Mouse (Mus musculus): Measurements from ENCODE around the gene Gtf3c5.
A peak's percentile ranks its signal among the peaks of the same experiment; 100 is the strongest.

Gtf3c5 gene

GRCm38 (mm10) chr2:28583651-28584050 is at the start of gene Gtf3c5:
Gene Gtf3c5 (minus strand): TSS chr2:28583751.
- DNase-seq (ENCODE audit: low spot score), result no peak

DNA sequence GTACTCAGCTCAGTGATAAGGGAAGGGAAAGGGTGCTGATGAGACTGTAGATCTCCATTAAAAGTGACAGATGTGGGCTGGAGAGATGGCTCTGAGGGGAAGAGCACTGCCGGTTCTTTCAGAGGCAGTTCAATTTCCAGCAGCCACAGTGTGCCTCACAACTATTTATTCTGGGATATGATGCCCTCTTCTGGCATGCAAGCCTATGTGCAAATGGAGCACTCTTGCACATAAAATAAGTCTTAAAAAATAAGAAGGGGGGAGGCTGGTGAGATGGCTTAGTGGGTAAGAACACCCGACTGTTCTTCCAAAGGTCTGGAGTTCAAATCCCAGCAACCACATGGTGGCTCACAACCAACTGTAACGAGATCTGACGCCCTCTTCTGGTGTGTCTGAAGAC is 49.6 kb upstream of the Gtf3c5 start:
- no peak for DNase-seq (ENCODE audit: low spot score)

GRCm38 (mm10) chr2:28632626-28633025 is 49.1 kb upstream of the Gtf3c5 start:
- DNase-seq (ENCODE audit: low spot score), result no peak

DNA sequence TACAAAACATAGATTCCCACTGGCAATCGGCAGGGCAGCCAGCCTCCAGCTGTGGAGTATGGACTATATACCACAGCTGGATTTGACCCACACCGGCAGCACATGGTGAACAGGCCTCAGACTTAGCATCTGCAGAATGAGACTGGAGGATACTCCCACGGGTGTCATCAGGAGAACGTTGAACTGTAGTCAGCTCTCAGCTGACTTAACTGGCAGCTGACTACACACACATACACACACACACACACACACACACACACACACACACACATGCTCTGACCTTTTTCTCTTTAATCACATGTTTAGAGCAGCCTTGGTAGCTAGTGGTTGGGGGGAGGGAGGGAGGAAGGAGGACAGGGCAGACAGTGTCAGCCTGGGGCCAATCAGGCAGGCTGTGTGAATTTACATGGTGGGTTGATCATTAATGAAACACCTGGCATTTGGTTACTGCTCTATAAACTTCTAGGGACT is 46.4 kb upstream of the Gtf3c5 start:
- DNase-seq (ENCODE audit: low spot score), result no peak

DNA sequence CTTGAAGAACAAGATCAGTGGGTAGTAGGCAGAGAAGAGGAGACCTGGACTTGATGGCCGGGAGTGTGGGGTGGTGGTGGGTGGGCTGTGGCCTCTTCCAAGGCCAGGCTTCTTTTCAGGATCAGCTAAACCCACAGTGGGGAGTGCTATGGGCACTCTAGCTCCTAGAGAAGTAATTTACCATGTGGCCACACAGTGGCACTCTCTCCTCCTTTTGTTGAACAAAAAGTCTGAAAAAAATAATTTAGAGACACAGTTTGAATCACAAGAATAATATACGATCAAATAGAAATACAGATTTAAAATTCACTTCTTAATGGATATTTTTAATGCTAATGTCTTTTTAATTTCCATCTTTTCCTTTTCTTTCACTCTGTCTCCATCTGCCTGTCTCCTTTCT is 44.5 kb upstream of the Gtf3c5 start:
- DNase-seq (ENCODE audit: low spot score), result no peak

- DNase-seq (ENCODE audit: low spot score), result no peak
These were observed 42.5 kb upstream of the Gtf3c5 start for GRCm38 (mm10) chr2:28626038-28626437.

DNA sequence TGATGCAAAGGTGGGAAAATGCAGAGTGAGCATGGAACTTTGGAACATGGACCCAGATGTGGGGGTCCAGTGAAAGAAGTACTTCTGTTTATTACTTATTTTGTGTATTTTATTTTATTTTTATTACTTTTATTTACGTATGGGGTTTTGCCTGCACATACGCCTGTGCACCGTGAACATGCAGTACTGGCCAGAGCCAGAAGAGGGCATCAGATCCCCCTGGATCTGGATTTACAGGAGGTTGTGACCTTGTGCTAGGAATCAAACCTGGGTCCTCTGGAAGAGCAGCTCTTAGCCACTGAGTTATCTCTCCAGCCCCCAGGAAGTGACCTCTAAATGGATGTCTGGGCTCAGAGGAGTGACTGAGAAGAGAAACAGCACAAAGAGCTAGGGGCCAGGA is 41.3 kb upstream of the Gtf3c5 start:
- DNase-seq (ENCODE audit: low spot score), result no peak

- DNase-seq (ENCODE audit: low spot score), result peak; percentile 72
These were observed 39.1 kb upstream of the Gtf3c5 start for GRCm38 (mm10) chr2:28622521-28623124.

DNA sequence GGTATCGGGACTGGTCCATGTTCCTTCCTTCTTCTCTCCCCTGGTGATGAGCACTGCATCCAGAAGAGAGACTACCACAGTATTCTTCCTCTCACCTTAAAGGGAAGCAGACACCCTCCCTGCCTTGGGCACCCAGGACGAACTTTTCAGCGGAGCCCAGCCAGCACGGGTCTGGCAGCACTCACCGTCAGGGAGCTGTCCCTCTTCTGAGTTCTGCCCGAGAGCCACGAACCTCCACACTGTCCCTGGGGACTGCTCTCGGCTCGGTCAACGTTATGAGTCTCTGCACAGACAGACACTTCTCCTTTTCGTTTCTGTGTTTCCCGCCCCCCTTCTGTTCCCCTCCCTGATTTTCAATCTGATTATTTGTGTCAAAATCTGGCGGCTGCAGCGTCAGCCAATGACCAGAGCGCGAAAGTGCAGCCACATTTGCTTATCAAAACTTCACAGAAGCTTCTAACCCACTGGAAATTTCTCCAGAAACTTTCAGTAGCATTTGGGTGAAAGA is 38.2 kb upstream of the Gtf3c5 start, which contains the start of gene Gfi1b:
Gene Gfi1b, minus strand, starts transcription at position 319 of the 508 bp plus-strand sequence.
- no peak for DNase-seq (ENCODE audit: low spot score)

GRCm38 (mm10) chr2:28621111-28621510 is 37.6 kb upstream of the Gtf3c5 start:
- DNase-seq (ENCODE audit: low spot score), result no peak

GRCm38 (mm10) chr2:28620522-28620921 is 37.0 kb upstream of the Gtf3c5 start:
- DNase-seq (ENCODE audit: low spot score), result no peak

DNA sequence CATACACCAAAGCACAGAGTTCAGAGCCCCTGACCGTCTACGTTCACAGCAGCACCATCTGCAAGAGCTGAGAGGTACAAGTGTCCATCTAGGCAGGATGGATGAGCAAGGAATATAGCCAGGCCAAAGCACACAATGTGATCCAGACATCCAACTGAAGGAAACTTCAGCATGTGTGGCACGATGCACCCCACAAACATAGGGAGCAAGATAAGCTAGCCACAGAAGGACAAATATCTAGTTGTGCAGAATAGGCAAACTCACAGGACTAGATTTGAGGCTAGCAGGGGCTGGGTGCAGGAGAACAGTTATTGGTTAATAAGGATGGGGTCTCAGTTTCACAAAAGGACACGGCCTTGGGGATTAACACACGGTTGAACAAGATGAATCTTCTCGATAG is 35.8 kb upstream of the Gtf3c5 start:
- DNase-seq (ENCODE audit: low spot score), result no peak

GRCm38 (mm10) chr2:28618777-28619336 is 35.3 kb upstream of the Gtf3c5 start:
- DNase-seq (ENCODE audit: low spot score), result no peak

DNA sequence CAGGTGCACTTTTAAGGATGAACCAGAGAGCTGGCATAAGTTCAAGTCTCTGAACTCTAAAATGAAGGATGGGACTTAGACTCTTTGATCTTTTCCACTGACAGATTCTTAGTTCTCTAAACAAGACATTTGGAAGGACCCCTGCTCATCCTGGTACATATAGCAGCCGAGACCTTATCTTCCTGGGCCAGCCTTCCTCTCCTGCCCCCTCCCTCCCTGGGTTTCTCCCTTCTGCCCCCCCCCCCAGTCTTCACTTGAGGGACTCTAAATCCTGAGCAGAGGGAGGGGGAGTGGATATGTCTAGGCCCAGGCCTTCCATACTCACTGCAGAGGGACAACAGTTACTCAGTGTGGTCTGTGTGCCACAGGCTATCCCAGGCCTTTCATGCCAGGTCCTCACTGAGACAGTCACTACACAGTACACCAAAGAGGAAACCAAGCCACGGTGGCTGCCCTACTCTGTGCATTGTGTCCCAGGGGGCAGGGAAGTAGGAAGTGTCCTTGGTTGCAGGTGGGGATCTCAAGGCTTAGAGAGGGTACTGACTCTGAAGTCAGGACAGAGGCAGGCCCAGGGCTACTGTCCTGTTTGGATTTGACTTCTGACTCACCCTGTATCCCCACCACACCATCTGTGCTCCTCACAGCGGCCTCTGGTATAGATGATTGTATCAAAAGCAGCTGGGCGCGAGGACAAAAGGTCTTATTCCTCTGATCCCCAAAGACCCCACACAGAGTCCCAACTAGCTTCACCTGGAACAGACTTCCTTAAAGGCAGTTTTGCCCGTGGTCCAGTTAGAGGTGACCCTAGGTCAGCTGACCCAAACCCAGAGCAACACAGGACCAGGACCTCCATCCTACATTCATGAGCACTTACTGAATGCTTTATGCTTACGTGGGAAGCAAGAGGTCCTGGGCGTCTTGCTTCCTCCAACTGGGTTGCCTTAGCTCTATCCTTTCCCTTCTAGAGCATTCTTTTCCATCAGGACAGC is 34.2 kb upstream of the Gtf3c5 start:
- DNase-seq (ENCODE audit: low spot score), result no peak

GRCm38 (mm10) chr2:28616874-28617273 is 33.3 kb upstream of the Gtf3c5 start:
- no peak for DNase-seq (ENCODE audit: low spot score)

- DNase-seq (ENCODE audit: low spot score), result peak; percentile 32
These were observed 32.8 kb upstream of the Gtf3c5 start for GRCm38 (mm10) chr2:28616358-28616757.

DNA sequence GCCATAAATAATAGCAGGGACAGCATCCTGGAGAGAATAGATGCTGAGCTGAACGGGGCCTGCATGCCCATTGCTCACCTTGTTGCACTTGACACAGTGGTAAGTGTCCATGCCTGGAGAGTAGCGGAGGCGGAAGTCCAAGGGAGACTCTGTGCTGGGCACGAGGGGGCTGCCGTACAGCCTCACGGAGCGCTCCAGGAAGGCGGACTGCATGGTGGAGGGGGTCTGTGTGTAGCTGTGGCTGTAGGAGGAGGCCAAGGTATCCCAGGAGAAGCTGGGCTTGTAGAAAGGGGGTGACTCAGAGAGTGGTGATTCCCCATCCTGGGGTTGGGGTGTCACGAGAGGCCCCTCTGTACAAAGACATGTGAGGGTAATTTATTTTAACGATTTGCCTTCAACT is 30.0 kb upstream of the Gtf3c5 start:
- no peak for DNase-seq (ENCODE audit: low spot score)

GRCm38 (mm10) chr2:28612436-28613063 is 29.0 kb upstream of the Gtf3c5 start:
- DNase-seq (ENCODE audit: low spot score), result no peak

GRCm38 (mm10) chr2:28611407-28611787 is 27.8 kb upstream of the Gtf3c5 start:
- no peak for DNase-seq (ENCODE audit: low spot score)

DNA sequence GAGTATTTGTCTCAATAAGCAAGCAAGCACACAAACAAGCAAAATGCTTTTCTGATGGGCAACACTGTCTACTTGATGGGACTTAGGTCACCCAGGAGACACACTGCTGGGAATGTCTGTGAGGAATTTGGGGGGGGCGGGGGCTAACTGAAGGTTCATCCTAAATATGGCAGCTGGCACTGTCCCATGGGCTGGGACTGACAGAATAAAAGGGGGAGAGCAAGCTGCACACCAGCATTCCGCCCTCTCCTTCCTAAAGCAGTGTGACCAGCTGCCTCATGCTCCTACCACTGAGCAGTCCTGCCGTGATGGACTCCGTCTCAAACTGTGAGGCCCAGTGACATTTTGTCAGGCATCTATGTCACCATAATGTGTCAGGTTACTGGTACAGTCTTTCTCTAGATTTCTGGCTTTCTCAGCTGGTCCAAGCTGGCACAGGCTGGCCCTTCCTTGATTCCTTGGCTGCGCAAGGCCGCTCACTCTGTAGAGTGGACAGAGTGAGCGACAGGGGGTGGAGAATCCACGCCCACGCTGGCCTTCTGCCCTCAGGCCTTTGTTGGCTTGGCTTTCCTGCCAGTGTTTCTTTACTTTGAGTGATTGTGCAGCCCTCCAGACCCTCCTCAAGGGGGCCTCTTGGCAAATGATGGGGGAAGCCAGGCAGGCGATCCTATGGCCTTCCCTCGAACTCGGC is 27.3 kb upstream of the Gtf3c5 start:
- DNase-seq (ENCODE audit: low spot score), result no peak

- no peak for DNase-seq (ENCODE audit: low spot score)
These were observed 26.3 kb upstream of the Gtf3c5 start for GRCm38 (mm10) chr2:28609851-28610250.
